Mouse (Mus musculus): Measurements from ENCODE around the gene B4galt1. TPM values are rescaled to one million over a fixed set of nuclear protein-coding genes. Genes with fewer than 3 reads are reported as not detected.

Gene B4galt1
- total and polyA plus RNA-seq, 3 experiments, result 15.4 to 39.1 (median 19.6) TPM

DNA sequence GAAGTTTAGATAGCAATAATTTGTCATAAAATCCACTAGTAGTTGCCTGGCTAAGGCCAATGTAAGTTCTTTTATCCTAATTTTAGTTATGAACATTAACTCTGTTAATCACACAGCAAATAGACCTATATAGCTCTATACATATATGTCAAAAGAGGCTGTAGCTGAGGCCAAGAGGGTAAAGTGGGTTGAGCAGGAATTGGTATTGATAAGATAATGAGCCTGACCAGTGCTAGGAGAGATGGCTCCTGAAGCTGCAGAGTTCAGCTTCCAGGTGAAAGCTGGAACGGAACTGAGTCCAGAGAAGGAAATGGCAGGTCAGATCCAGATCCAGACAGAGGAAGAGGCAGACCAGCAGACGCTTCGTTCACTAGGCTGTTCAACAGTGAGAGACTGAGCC, 9.5 kb upstream of the B4galt1 start:
- Histone ChIP-seq H3K4me1 (ENCODE audit: insufficient read depth, low read depth, low read length) (no peaks in the 10 kb centered on the region; the same call in 1 of the 2 replicates), H3K36me3 (replicated peaks) (no peaks in the 10 kb centered on the region), H3K27me3 (ENCODE audit: insufficient read depth, low read length) (peaks cover 42% of the 10 kb centered on the region), H3K9me3 (replicated peaks) (no peaks in the 10 kb centered on the region), H3K4me3 (ENCODE audit: low read depth, low read length) (no peak overlapping the region)
- DNase-seq (ENCODE audit: low spot score) (no peak), ATAC-seq (ENCODE audit: extremely low read depth, insufficient number of reproducible peaks, low FRiP score, poor library complexity, severe bottlenecking) (no peak)
- TF ChIP-seq TAL1 (conservative IDR thresholded peaks at IDR 0.05; ENCODE audit: low read depth, low read length) (no peak), POLR2AphosphoS5 (IDR thresholded peaks at IDR 0.05; ENCODE audit: insufficient replicate concordance, low read depth, low read length) (no peak), GATA2 (IDR thresholded peaks at IDR 0.05; ENCODE audit: borderline replicate concordance, low read depth, low read length) (no peak), GATA1 (IDR thresholded peaks at IDR 0.05; ENCODE audit: borderline replicate concordance, low read length) (no peak), CTCF (IDR thresholded peaks at IDR 0.05; ENCODE audit: low read depth, low read length) (no peak)

DNA sequence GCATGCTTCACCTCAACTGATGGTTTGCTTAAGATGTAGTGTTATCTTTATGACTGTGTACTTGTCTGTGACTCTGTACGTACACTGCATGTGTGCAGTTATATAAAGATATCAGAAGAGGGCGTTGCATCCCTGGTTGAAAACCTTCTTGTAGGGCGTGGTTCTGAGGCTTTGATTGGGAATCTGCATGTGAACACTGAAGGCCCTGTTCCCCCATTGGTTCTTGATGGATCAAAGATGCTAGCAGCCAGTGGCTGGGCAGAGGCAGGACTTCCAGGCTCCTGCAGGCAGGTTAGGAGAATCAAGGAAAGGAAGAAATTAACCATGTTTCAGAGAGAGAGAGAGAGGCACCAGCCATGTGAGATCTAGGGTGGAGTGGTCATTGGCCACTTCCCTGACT, 7.3 kb upstream of the B4galt1 start:
- no peaks in the 10 kb centered on the region for H3K9me3 ChIP-seq (replicated peaks)
- ATAC-seq (ENCODE audit: extremely low read depth, insufficient number of reproducible peaks, low FRiP score, poor library complexity, severe bottlenecking) (no peak), DNase-seq (ENCODE audit: low spot score) (no peak)
- H3K4me3 ChIP-seq (ENCODE audit: low read depth, low read length), result no peak overlapping the region
- TF ChIP-seq CTCF (IDR thresholded peaks at IDR 0.05; ENCODE audit: low read depth, low read length) (no peak), POLR2AphosphoS5 (IDR thresholded peaks at IDR 0.05; ENCODE audit: insufficient replicate concordance, low read depth, low read length) (no peak), GATA1 (IDR thresholded peaks at IDR 0.05; ENCODE audit: borderline replicate concordance, low read length) (no peak), GATA2 (IDR thresholded peaks at IDR 0.05; ENCODE audit: borderline replicate concordance, low read depth, low read length) (no peak), TAL1 (conservative IDR thresholded peaks at IDR 0.05; ENCODE audit: low read depth, low read length) (no peak)
- H3K27me3 ChIP-seq (ENCODE audit: insufficient read depth, low read length), result peaks cover 27% of the 10 kb centered on the region
- H3K4me1 ChIP-seq (ENCODE audit: insufficient read depth, low read depth, low read length), result peaks cover 10% of the 10 kb centered on the region
- no peaks in the 10 kb centered on the region for H3K36me3 ChIP-seq (replicated peaks)

- Histone ChIP-seq H3K9me3 (replicated peaks) (no peaks in the 10 kb centered on the region), H3K4me3 (ENCODE audit: low read depth, low read length) (no peak overlapping the region), H3K27me3 (ENCODE audit: insufficient read depth, low read length) (peaks cover 19% of the 10 kb centered on the region), H3K4me1 (ENCODE audit: insufficient read depth, low read depth, low read length) (peaks cover 27% of the 10 kb centered on the region), H3K36me3 (replicated peaks) (no peaks in the 10 kb centered on the region)
- ATAC-seq (ENCODE audit: extremely low read depth, insufficient number of reproducible peaks, low FRiP score, poor library complexity, severe bottlenecking) (no peak), DNase-seq (ENCODE audit: low spot score) (no peak)
- TF ChIP-seq TAL1 (conservative IDR thresholded peaks at IDR 0.05; ENCODE audit: low read depth, low read length) (no peak), POLR2AphosphoS5 (IDR thresholded peaks at IDR 0.05; ENCODE audit: insufficient replicate concordance, low read depth, low read length) (no peak), CTCF (IDR thresholded peaks at IDR 0.05; ENCODE audit: low read depth, low read length) (no peak), GATA1 (IDR thresholded peaks at IDR 0.05; ENCODE audit: borderline replicate concordance, low read length) (no peak), GATA2 (IDR thresholded peaks at IDR 0.05; ENCODE audit: borderline replicate concordance, low read depth, low read length) (no peak)
These were observed 4.1 kb upstream of the B4galt1 start for GRCm38 (mm10) chr4:40857824-40858346.

- no peaks in the 10 kb centered on the region for H3K36me3 ChIP-seq (replicated peaks)
- H3K4me3 ChIP-seq (ENCODE audit: low read depth, low read length), result no peak overlapping the region
- peaks cover 19% of the 10 kb centered on the region for H3K27me3 ChIP-seq (ENCODE audit: insufficient read depth, low read length)
- ATAC-seq (ENCODE audit: extremely low read depth, insufficient number of reproducible peaks, low FRiP score, poor library complexity, severe bottlenecking) (no peak), DNase-seq (ENCODE audit: low spot score) (no peak)
- TF ChIP-seq GATA1 (IDR thresholded peaks at IDR 0.05; ENCODE audit: borderline replicate concordance, low read length) (no peak), CTCF (IDR thresholded peaks at IDR 0.05; ENCODE audit: low read depth, low read length) (no peak), TAL1 (conservative IDR thresholded peaks at IDR 0.05; ENCODE audit: low read depth, low read length) (no peak), GATA2 (IDR thresholded peaks at IDR 0.05; ENCODE audit: borderline replicate concordance, low read depth, low read length) (no peak), POLR2AphosphoS5 (IDR thresholded peaks at IDR 0.05; ENCODE audit: insufficient replicate concordance, low read depth, low read length) (no peak)
- no peaks in the 10 kb centered on the region for H3K9me3 ChIP-seq (replicated peaks)
- peaks cover 36% of the 10 kb centered on the region for H3K4me1 ChIP-seq (ENCODE audit: insufficient read depth, low read depth, low read length)
These were observed 2.8 kb upstream of the B4galt1 start for GRCm38 (mm10) chr4:40856571-40856970.

GRCm38 (mm10) chr4:40854387-40854933, 655 bp upstream of the B4galt1 start:
- TF ChIP-seq TAL1 (conservative IDR thresholded peaks at IDR 0.05; ENCODE audit: low read depth, low read length), result no peak
- TF ChIP-seq GATA1 (IDR thresholded peaks at IDR 0.05; ENCODE audit: borderline replicate concordance, low read length), result no peak
- TF ChIP-seq GATA2 (IDR thresholded peaks at IDR 0.05; ENCODE audit: borderline replicate concordance, low read depth, low read length), result no peak
- no peak for TF ChIP-seq POLR2AphosphoS5 (IDR thresholded peaks at IDR 0.05; ENCODE audit: insufficient replicate concordance, low read depth, low read length)

DNA sequence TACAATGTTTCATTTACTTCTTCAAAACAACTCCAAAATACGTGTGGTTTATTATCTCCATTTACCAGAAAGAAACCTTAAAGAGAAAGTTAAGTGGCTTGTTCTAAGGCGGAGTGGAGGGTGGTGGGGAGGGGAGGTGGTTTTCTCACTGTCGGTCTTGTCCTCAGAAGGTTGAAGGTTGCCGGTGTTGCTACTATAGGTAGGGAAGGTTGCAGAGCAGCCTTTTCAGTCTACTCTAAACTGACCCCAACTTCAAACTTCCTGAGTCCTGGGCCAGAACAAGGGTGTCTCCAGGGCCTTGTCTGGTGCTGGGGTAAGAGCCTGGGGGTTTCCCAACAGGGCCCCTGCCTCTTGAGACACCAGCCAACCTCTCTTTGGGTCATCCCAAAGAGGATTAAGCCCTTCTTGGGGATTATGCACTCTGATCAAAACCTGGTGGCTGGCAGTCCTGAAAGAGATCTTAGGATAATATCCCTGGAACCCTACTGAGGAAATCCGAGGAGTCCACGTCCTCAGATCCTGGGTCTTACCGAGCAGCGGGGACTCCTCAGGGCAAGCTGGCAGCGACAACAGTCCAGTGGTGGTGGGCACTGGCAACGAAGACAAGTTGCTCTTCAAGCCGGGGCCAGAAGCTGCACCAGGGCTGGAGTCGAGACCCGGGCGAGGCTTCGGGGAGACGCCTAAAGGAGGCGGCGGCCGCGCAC, 792 bp downstream of the B4galt1 start:
- no peak for TF ChIP-seq TAL1 (conservative IDR thresholded peaks at IDR 0.05; ENCODE audit: low read depth, low read length)
- TF ChIP-seq POLR2AphosphoS5 (IDR thresholded peaks at IDR 0.05; ENCODE audit: insufficient replicate concordance, low read depth, low read length), result no peak
- TF ChIP-seq CTCF (IDR thresholded peaks at IDR 0.05; ENCODE audit: low read depth, low read length), result no peak
- TF ChIP-seq GATA1 (IDR thresholded peaks at IDR 0.05; ENCODE audit: borderline replicate concordance, low read length), result no peak
- TF ChIP-seq GATA2 (IDR thresholded peaks at IDR 0.05; ENCODE audit: borderline replicate concordance, low read depth, low read length), result no peak
- peak; percentile 33 for DNase-seq (ENCODE audit: low spot score)
- H3K36me3 ChIP-seq (replicated peaks), result peaks cover 18% of the 10 kb centered on the region
- H3K4me1 ChIP-seq (ENCODE audit: insufficient read depth, low read depth, low read length), result peaks cover 68% of the 10 kb centered on the region
- ATAC-seq (ENCODE audit: extremely low read depth, insufficient number of reproducible peaks, low FRiP score, poor library complexity, severe bottlenecking), result no peak
- H3K9me3 ChIP-seq (replicated peaks), result no peaks in the 10 kb centered on the region
- peak overlapping the region; percentile 85 for H3K4me3 ChIP-seq (ENCODE audit: low read depth, low read length)
- H3K27me3 ChIP-seq (ENCODE audit: insufficient read depth, low read length), result no peaks in the 10 kb centered on the region

More at GRCm38 (mm10) chr4:40854387-40854933, 655 bp upstream of the B4galt1 start:
- H3K27me3 ChIP-seq (ENCODE audit: insufficient read depth, low read length), result peaks cover 8% of the 10 kb centered on the region; the same call in 1 of the 2 replicates
- ATAC-seq (ENCODE audit: extremely low read depth, insufficient number of reproducible peaks, low FRiP score, poor library complexity, severe bottlenecking), result no peak
- DNase-seq (ENCODE audit: low spot score), result peak; percentile 42
- peak overlapping the region; percentile 85 for H3K4me3 ChIP-seq (ENCODE audit: low read depth, low read length)
- no peaks in the 10 kb centered on the region for H3K9me3 ChIP-seq (replicated peaks)
- peaks cover 56% of the 10 kb centered on the region for H3K4me1 ChIP-seq (ENCODE audit: insufficient read depth, low read depth, low read length)
- H3K36me3 ChIP-seq (replicated peaks), result peaks cover 11% of the 10 kb centered on the region

All from G1E (cell line).